Mouse (Mus musculus): ENCODE results near the gene Gm12394.
"Not testable (repeated sequence)": the region's sequence is repeated elsewhere in the genome, so short reads cannot be mapped to it uniquely, and the experiment has no call there.

Gene Gm12394

GRCm38 (mm10) chr4:42856671-42857070, at the start of gene Gm12394:
Gene Gm12394 (minus strand): TSS chr4:42856771.
- not testable (repeated sequence) for DNase-seq (ENCODE audit: low spot score in 2 of 2)

- no peak for DNase-seq (ENCODE audit: low spot score in 2 of 2)
Measured at GRCm38 (mm10) chr4:42904966-42905365, 48.4 kb upstream of the Gm12394 start.

- DNase-seq (ENCODE audit: low spot score in 2 of 2), result no peak
Measured at GRCm38 (mm10) chr4:42904523-42904922, 48.0 kb upstream of the Gm12394 start.

GRCm38 (mm10) chr4:42903942-42904341, 47.4 kb upstream of the Gm12394 start:
- DNase-seq (ENCODE audit: low spot score in 2 of 2), result no peak

- DNase-seq (ENCODE audit: low spot score in 2 of 2), result no peak
Measured at GRCm38 (mm10) chr4:42902730-42903129, 46.2 kb upstream of the Gm12394 start.

- DNase-seq (ENCODE audit: low spot score in 2 of 2), result no peak
Measured at GRCm38 (mm10) chr4:42902174-42902573, 45.6 kb upstream of the Gm12394 start.

- DNase-seq (ENCODE audit: low spot score in 2 of 2), result no peak
Measured at GRCm38 (mm10) chr4:42900878-42901277, 44.3 kb upstream of the Gm12394 start.

GRCm38 (mm10) chr4:42898914-42899313, 42.3 kb upstream of the Gm12394 start:
- no peak for DNase-seq (ENCODE audit: low spot score in 2 of 2)

GRCm38 (mm10) chr4:42895118-42895517, 38.5 kb upstream of the Gm12394 start:
- DNase-seq (ENCODE audit: low spot score in 2 of 2), result no peak

- no peak for DNase-seq (ENCODE audit: low spot score in 2 of 2)
Measured at GRCm38 (mm10) chr4:42891176-42891575, 34.6 kb upstream of the Gm12394 start.

GRCm38 (mm10) chr4:42888806-42889205, 32.2 kb upstream of the Gm12394 start:
- no peak for DNase-seq (ENCODE audit: low spot score in 2 of 2)

- no peak for DNase-seq (ENCODE audit: low spot score in 2 of 2)
Measured at GRCm38 (mm10) chr4:42886926-42887325, 30.4 kb upstream of the Gm12394 start.

- DNase-seq (ENCODE audit: low spot score in 2 of 2), result no peak
Measured at GRCm38 (mm10) chr4:42880677-42880948, 24.0 kb upstream of the Gm12394 start.

- no peak for DNase-seq (ENCODE audit: low spot score in 2 of 2)
Measured at GRCm38 (mm10) chr4:42879829-42880676, 23.5 kb upstream of the Gm12394 start.

GRCm38 (mm10) chr4:42877657-42878056, 21.1 kb upstream of the Gm12394 start:
- no peak for DNase-seq (ENCODE audit: low spot score in 2 of 2)

- DNase-seq (ENCODE audit: low spot score in 2 of 2), result peak; percentile 6 to 29
Measured at GRCm38 (mm10) chr4:42876586-42877291, 20.2 kb upstream of the Gm12394 start.

- no peak for DNase-seq (ENCODE audit: low spot score in 2 of 2)
Measured at GRCm38 (mm10) chr4:42874134-42874533, 17.6 kb upstream of the Gm12394 start, which contains the start of gene Fam205c. Gene Fam205c (minus strand): TSS chr4:42874234.

GRCm38 (mm10) chr4:42872746-42873435, 16.3 kb upstream of the Gm12394 start:
- DNase-seq (ENCODE audit: low spot score in 2 of 2), result no peak

GRCm38 (mm10) chr4:42872151-42872550, 15.6 kb upstream of the Gm12394 start:
- DNase-seq (ENCODE audit: low spot score in 2 of 2), result no peak

- DNase-seq (ENCODE audit: low spot score in 2 of 2), result no peak
Measured at GRCm38 (mm10) chr4:42870748-42871147, 14.2 kb upstream of the Gm12394 start.

GRCm38 (mm10) chr4:42868193-42868592, 11.6 kb upstream of the Gm12394 start:
- DNase-seq (ENCODE audit: low spot score in 2 of 2), result no peak

- no peak for DNase-seq (ENCODE audit: low spot score in 2 of 2)
Measured at GRCm38 (mm10) chr4:42867390-42867789, 10.8 kb upstream of the Gm12394 start.
